Mouse (Mus musculus) T-helper 1 cell (primary cell): ENCODE results near the gene Fam110a.

ENCODE experiments used
- in situ Hi-C: fragments of 300-600 bp; cut with MboI, MseI; formaldehyde crosslinking; loops from one replicate; pipeline ENCODE4 v1.15.1; 2025; ENCODE audit warnings: high pct_unique_total_duplicates

Fam110a gene

GRCm38 (mm10) chr2:151997776-151998504, 17.9 kb upstream of the Fam110a start:
- in situ Hi-C loops, result loop anchor here (25.0 kb wide), 1 partner anchor 789 kb away; no protein-coding TSS in a partner anchor

- in situ Hi-C loops, result loop anchor here (25.0 kb wide), 1 partner anchor 790 kb away; no protein-coding TSS in a partner anchor
Measured at GRCm38 (mm10) chr2:151997190-151997575, 17.2 kb upstream of the Fam110a start.

GRCm38 (mm10) chr2:151996229-151997189, 16.5 kb upstream of the Fam110a start, which contains the start of gene Slc52a3:
TSS of gene Slc52a3 (plus strand) at chr2:151996511.
- in situ Hi-C loops, result loop anchor here (25.0 kb wide), 1 partner anchor 791 kb away; no protein-coding TSS in a partner anchor

- in situ Hi-C loops, result loop anchor here (25.0 kb wide), 1 partner anchor 793 kb away; no protein-coding TSS in a partner anchor
Measured at GRCm38 (mm10) chr2:151994350-151995122, 14.5 kb upstream of the Fam110a start.

GRCm38 (mm10) chr2:151991446-151991845, 11.4 kb upstream of the Fam110a start:
- in situ Hi-C loops, result loop anchor here (25.0 kb wide), 1 partner anchor 796 kb away; no protein-coding TSS in a partner anchor

GRCm38 (mm10) chr2:151990985-151991394, 11.0 kb upstream of the Fam110a start:
- in situ Hi-C loops, result loop anchor here (25.0 kb wide), 1 partner anchor 796 kb away; no protein-coding TSS in a partner anchor

GRCm38 (mm10) chr2:151988978-151989377, 9.0 kb upstream of the Fam110a start:
- in situ Hi-C loops, result loop anchor here (25.0 kb wide), 1 partner anchor 798 kb away; no protein-coding TSS in a partner anchor

- in situ Hi-C loops, result loop anchor here (25.0 kb wide), 1 partner anchor 800 kb away; no protein-coding TSS in a partner anchor
Measured at GRCm38 (mm10) chr2:151986958-151987357, 6.9 kb upstream of the Fam110a start.

GRCm38 (mm10) chr2:151985426-151986172, 5.6 kb upstream of the Fam110a start:
- in situ Hi-C loops, result loop anchor here (25.0 kb wide), 1 partner anchor 802 kb away; no protein-coding TSS in a partner anchor

- in situ Hi-C loops, result loop anchor here (25.0 kb wide), 1 partner anchor 803 kb away; no protein-coding TSS in a partner anchor
Measured at GRCm38 (mm10) chr2:151984019-151984418, 4.0 kb upstream of the Fam110a start.

GRCm38 (mm10) chr2:151982476-151982875, 2.5 kb upstream of the Fam110a start:
- in situ Hi-C loops, result loop anchor here (25.0 kb wide), 1 partner anchor 805 kb away; no protein-coding TSS in a partner anchor

- in situ Hi-C loops, result loop anchor here (25.0 kb wide), 1 partner anchor 806 kb away; no protein-coding TSS in a partner anchor
Measured at GRCm38 (mm10) chr2:151981268-151981667, 1.2 kb upstream of the Fam110a start.

GRCm38 (mm10) chr2:151980355-151980693, 305 bp upstream of the Fam110a start:
- in situ Hi-C loops, result loop anchor here (25.0 kb wide), 1 partner anchor 807 kb away; no protein-coding TSS in a partner anchor

GRCm38 (mm10) chr2:151978494-151978893, 1.5 kb downstream of the Fam110a start:
- in situ Hi-C loops, result loop anchor here (10.0 to 25.0 kb wide), 3 partner anchors 356 to 1074 kb away; partner anchors contain the start of genes Abhd12, Gins1 and Rbck1

- in situ Hi-C loops, result loop anchor here (10.0 to 25.0 kb wide), 3 partner anchors 357 to 1073 kb away; partner anchors contain the start of genes Abhd12, Gins1 and Rbck1
Measured at GRCm38 (mm10) chr2:151977689-151978440, 2.2 kb downstream of the Fam110a start.

GRCm38 (mm10) chr2:151976067-151976466, 4.0 kb downstream of the Fam110a start:
- in situ Hi-C loops, result loop anchor here (10.0 to 25.0 kb wide), 3 partner anchors 359 to 1071 kb away; partner anchors contain the start of genes Abhd12, Gins1 and Rbck1

GRCm38 (mm10) chr2:151975295-151975694, 4.7 kb downstream of the Fam110a start:
- in situ Hi-C loops, result loop anchor here (10.0 to 25.0 kb wide), 3 partner anchors 360 to 1070 kb away; partner anchors contain the start of genes Abhd12, Gins1 and Rbck1
